Mouse (Mus musculus) layer of hippocampus, adult 6 months (tissue): Measurements from ENCODE around the gene 2810408A11Rik. TPM values are rescaled to one million over a fixed set of nuclear protein-coding genes. Genes with fewer than 3 reads are reported as not detected.

Experiments used
- long read RNA-seq, 2 experiments: library from polyadenylated mRNA; unstranded; transcript quantifications; one replicate each; pipeline ENCODE4 v2.0.0; 2019 to 2020
- microRNA-seq: library from miRNA; unstranded; fragments of <30 nt; microRNA quantifications from one replicate; pipeline ENCODE4 v1.2.0, GENCODE M21; 2020
- polyA plus RNA-seq: library from polyadenylated mRNA; unstranded; fragments of <200 nt; fragmentation: Nextera tagmentation; gene quantifications from 2 replicates; pipeline ENCODE4 v1.2.3, GENCODE M21; 2021

2810408A11Rik gene
- polyA plus RNA-seq, result 0.24 and 0.34 TPM in 2 replicates
- long read RNA-seq, experiment 1, partial matches to known transcripts, result 0 of 1 reads
- long read RNA-seq, experiment 1, other reads (novel, unspliced or antisense), result 0 of 1 reads
- long read RNA-seq, experiment 2, partial matches to known transcripts, result 0 of 3 reads
- long read RNA-seq, experiment 2, other reads (novel, unspliced or antisense), result 2 of 3 reads

DNA sequence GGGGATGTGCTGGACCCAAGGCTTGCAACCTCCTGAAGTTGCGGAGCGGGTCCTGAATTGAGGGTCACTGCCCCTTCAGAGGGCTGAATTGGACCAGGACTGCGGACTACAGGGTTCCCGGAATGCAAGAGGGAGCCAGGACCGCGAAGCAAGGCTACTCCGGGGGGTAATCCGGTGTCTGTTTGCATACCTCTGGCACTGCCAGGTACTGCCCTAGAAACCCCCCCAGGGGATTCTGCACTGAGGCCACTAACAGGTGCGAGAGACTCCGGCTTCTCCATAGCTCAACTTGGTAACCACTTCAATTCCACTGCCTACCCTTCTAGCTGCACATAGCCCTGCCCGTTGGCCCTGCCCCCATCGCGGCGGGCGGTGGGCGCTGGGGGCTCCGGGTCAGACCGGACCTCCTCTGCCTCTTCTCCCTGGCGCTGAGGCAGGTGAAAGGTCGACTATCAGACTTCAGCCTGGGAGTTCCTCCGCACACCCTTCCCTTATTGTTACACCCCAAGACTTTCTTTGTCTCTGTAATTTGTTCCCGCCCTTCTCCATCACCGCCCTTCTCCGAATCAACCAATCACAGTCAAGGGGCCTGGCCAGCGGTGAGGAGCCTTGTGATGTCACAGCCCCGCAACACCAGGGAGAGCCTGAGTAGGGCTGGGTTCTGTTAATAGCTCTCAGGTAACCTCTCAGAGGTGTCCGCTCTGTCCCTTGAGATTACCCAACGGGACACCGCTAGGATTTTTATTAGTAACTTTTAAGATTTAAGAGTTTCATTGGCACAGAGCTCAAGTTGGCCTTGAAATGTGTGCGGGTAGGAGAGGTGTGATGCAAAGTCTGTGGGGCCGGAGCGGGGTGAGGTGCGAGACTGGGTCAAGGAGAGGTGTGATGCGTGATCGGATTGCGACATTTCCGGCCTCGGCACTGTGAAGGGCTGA, at the start of gene 2810408A11Rik, which contains the start of gene Neurl4:
Gene 2810408A11Rik (minus strand): TSS at position 517 of the 935 bp plus-strand sequence.
Gene Neurl4 (plus strand): TSS at position 602 of the 935 bp plus-strand sequence.

DNA sequence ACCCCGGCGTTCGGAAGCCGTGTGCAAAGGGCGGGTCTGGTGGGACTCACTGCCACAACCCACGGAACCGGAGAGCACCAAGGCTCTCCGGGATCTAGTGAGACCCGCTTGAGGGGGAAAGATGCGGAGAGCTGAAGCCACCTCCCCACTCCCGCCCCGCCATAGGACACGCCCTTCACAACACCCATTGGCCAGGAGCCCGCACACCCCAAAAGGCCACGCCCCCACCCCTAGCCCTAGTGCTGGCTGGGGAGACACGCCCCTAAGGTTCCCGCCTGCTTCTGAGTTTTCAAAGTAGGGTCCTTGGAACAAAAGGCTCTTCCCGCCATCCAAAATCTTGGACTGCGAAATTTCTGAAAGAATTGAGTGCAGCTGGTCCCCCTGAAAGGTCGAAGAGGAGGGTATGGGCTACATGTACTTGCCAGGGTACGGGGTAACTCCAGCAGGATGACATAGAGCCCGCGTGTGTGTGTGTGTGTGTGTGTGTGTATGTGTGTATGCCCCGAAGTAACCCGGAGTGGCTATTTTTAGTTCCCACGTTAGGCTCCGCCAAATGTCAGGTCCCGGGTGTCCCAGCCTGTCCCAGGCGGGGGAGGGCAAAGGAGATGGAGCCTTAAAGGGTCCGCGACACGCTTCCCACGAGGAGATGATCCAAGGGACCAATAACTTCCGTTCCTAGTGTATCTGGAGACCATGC, 47.4 kb upstream of the 2810408A11Rik start, which contains the start of gene Slc2a4:
Gene Slc2a4 (minus strand): TSS at position 123 of the 697 bp plus-strand sequence.

GRCm38 (mm10) chr11:69935137-69935879, 34.5 kb upstream of the 2810408A11Rik start, which contains the start of gene Ybx2:
Gene Ybx2 (plus strand): TSS chr11:69935796.

GRCm38 (mm10) chr11:69921114-69922011, 20.6 kb upstream of the 2810408A11Rik start, which contains the start of gene Eif5a:
Gene Eif5a (minus strand): TSS chr11:69921958.

GRCm38 (mm10) chr11:69913554-69914371, 13.0 kb upstream of the 2810408A11Rik start, which contains the start of gene Gps2:
Gene Gps2 (plus strand): TSS chr11:69913888.

DNA sequence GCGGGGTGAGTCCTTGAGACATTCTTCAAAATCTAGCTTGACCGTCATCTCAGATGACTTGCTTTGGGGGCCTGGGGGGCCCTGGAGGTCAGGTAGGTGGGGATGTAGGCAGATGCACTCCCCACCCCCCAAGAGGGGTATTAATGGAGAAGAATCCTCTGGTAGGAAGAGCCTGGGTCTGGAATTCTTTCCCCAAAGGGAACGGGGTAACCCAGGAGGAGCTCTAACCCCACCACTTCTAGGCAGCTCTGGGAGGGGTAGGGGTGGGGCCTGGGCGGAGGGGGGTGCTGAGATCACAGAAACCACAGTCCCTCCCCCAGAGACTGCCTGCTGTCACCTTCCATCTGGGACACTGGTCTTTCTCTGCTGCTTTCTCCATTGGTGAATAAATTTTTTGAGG, 5.5 kb downstream of the 2810408A11Rik start, which contains the start of gene Acap1:
Gene Acap1 (minus strand): TSS at position 249 of the 400 bp plus-strand sequence.

DNA sequence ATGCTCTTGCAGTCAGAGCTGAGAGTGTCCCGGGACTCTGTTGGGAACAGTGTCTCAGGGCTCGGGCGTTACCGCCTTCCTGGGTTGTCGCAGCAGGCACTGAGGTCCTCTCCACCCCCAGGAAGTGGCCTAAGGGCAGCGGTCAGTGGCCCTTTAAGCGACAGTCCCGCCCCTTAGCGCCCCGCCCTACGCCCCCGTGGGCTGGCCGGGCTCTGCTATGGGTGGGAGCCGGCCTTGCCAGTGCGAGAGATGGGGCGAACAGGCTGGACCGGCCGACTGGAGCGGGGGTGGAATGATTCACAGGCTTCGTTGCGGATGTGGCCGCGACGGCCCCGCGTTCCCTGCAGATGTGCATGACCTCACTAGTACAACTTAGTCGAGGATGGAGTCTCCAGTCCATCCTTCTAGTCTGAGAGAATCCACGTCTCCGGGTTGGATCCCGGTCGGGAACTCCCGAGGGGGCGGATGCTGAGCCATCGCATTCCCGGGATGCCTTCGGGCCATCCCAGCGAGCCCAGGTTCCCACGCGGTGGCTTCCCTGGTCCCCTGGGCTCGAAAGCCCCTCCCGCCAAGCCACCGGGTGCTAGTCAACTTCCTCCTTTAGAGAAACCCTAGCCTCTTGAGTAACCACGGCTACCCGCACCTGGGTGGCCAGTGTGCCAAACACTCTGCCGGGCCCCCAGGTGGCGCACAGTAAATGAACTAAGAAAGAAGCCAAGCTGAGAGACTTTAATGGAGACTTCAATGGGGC, 19.8 kb downstream of the 2810408A11Rik start, which contains the start of gene Kctd11:
Gene Kctd11 (minus strand): TSS at position 554 of the 751 bp plus-strand sequence.

DNA sequence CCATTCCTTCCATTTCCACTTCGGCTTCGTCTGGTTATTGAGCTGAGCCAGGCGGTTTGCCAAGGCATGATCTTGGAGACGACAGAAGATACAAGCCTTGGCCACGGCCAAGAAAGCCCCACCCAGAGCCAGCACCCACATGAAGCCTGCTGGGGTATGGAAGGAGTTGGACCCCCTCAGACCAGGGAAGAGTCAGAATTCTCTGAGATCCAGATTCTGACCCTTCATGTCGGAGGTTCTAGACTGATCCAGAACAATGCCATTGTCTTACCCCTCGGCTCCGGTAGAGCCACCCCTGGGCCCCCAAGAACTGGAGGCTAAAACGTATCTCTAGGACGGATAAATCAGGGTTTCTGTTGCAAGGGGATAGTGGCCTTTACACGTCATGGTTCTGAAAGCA, 22.9 kb downstream of the 2810408A11Rik start, which contains the start of gene Tmem95:
Gene Tmem95 (minus strand): TSS at position 141 of the 400 bp plus-strand sequence.

GRCm38 (mm10) chr11:69858113-69858998, 42.4 kb downstream of the 2810408A11Rik start, which contains the start of gene Tnk1:
Gene Tnk1 (minus strand): TSS chr11:69858730.

Small RNA genes lying within 50 kb of the gene (microRNA-seq; reads per million reads assigned to microRNA genes)
- not detected for gene Mir6924

Other genes starting within 250 kb of the 2810408A11Rik start
- 0.16 TPM in 1 of 2 replicates, not detected in the other for gene Sox15, start 245.7 kb downstream of the 2810408A11Rik start, polyA plus RNA-seq
- 94.9 and 96.8 TPM in 2 replicates for gene Mpdu1, start 238.3 kb downstream of the 2810408A11Rik start, polyA plus RNA-seq
- gene Cd68, start 234.8 kb downstream of the 2810408A11Rik start, polyA plus RNA-seq, result 18.4 and 22.2 TPM in 2 replicates
- gene Eif4a1, start 228.6 kb downstream of the 2810408A11Rik start, polyA plus RNA-seq, result 177 and 178 TPM in 2 replicates
- 14.3 and 15.8 TPM in 2 replicates for gene Senp3, start 218.9 kb downstream of the 2810408A11Rik start, polyA plus RNA-seq
- 3.6 and 4.5 TPM in 2 replicates for gene Tnfsf13, start 215.2 kb downstream of the 2810408A11Rik start, polyA plus RNA-seq
- gene Tnfsf12, start 205.1 kb downstream of the 2810408A11Rik start, polyA plus RNA-seq, result 2.8 and 3.4 TPM in 2 replicates
- 1.9 and 2.8 TPM in 2 replicates for gene Tnfsfm13, start 204.9 kb downstream of the 2810408A11Rik start, polyA plus RNA-seq
- gene Polr2a, start 142.3 kb downstream of the 2810408A11Rik start, polyA plus RNA-seq, result 6.6 and 7.7 TPM in 2 replicates
- 0.19 TPM in 1 of 2 replicates, not detected in the other for gene Slc35g3, start 139.0 kb downstream of the 2810408A11Rik start, polyA plus RNA-seq
- 4.4 and 5.5 TPM in 2 replicates for gene Zbtb4, start 135.1 kb downstream of the 2810408A11Rik start, polyA plus RNA-seq
- 0.25 and 0.46 TPM in 2 replicates for gene Chrnb1, start 105.0 kb downstream of the 2810408A11Rik start, polyA plus RNA-seq
- 3.7 and 3.9 TPM in 2 replicates for gene Fgf11, start 99.1 kb downstream of the 2810408A11Rik start, polyA plus RNA-seq
- gene Tmem102, start 95.4 kb downstream of the 2810408A11Rik start, polyA plus RNA-seq, result 0.40 and 1.9 TPM in 2 replicates
- gene Gm39566, start 85.7 kb downstream of the 2810408A11Rik start, polyA plus RNA-seq, result not detected in 2 replicates
- gene Spem2, start 82.5 kb downstream of the 2810408A11Rik start, polyA plus RNA-seq, result not detected in 2 replicates
- not detected in 2 replicates for gene Spem1, start 78.8 kb downstream of the 2810408A11Rik start, polyA plus RNA-seq
- gene Nlgn2, start 63.2 kb downstream of the 2810408A11Rik start, polyA plus RNA-seq, result 10.5 and 10.6 TPM in 2 replicates
- gene Tmem256, start 62.5 kb downstream of the 2810408A11Rik start, polyA plus RNA-seq, result 460 and 516 TPM in 2 replicates
- gene Plscr3, start 54.6 kb downstream of the 2810408A11Rik start, polyA plus RNA-seq, result 5.0 and 5.4 TPM in 2 replicates
- gene Tnk1, start 42.3 kb downstream of the 2810408A11Rik start, polyA plus RNA-seq, result not detected in 2 replicates
- gene Tmem95, start 23.0 kb downstream of the 2810408A11Rik start, polyA plus RNA-seq, result not detected in 2 replicates
- 0.63 and 0.64 TPM in 2 replicates for gene Kctd11, start 19.6 kb downstream of the 2810408A11Rik start, polyA plus RNA-seq
- not detected in 2 replicates for gene Acap1, start 5.4 kb downstream of the 2810408A11Rik start, polyA plus RNA-seq
- gene Neurl4, start 85 bp upstream of the 2810408A11Rik start, polyA plus RNA-seq, result 9.8 and 12.3 TPM in 2 replicates
- gene Gps2, start 12.9 kb upstream of the 2810408A11Rik start, polyA plus RNA-seq, result 20.7 and 21.7 TPM in 2 replicates
- 766 and 767 TPM in 2 replicates for gene Eif5a, start 21.0 kb upstream of the 2810408A11Rik start, polyA plus RNA-seq
- 0.35 TPM in 1 of 2 replicates, not detected in the other for gene Ybx2, start 34.8 kb upstream of the 2810408A11Rik start, polyA plus RNA-seq
- 0.43 and 0.93 TPM in 2 replicates for gene Slc2a4, start 47.2 kb upstream of the 2810408A11Rik start, polyA plus RNA-seq
- gene Cldn7, start 63.8 kb upstream of the 2810408A11Rik start, polyA plus RNA-seq, result not detected in 2 replicates
- 15.1 and 15.6 TPM in 2 replicates for gene Ctdnep1, start 80.2 kb upstream of the 2810408A11Rik start, polyA plus RNA-seq
- 101 and 106 TPM in 2 replicates for gene Elp5, start 81.5 kb upstream of the 2810408A11Rik start, polyA plus RNA-seq
- gene Gabarap, start 90.2 kb upstream of the 2810408A11Rik start, polyA plus RNA-seq, result 359 and 408 TPM in 2 replicates
- 8.8 and 10.5 TPM in 2 replicates for gene Phf23, start 94.8 kb upstream of the 2810408A11Rik start, polyA plus RNA-seq
- gene Dvl2, start 99.6 kb upstream of the 2810408A11Rik start, polyA plus RNA-seq, result 1.4 and 1.7 TPM in 2 replicates
- gene Acadvl, start 114.4 kb upstream of the 2810408A11Rik start, polyA plus RNA-seq, result 61.5 and 64.6 TPM in 2 replicates
- gene Dlg4, start 116.0 kb upstream of the 2810408A11Rik start, polyA plus RNA-seq, result 64.5 and 70.1 TPM in 2 replicates
- gene Asgr1, start 153.1 kb upstream of the 2810408A11Rik start, polyA plus RNA-seq, result 0.48 and 2.2 TPM in 2 replicates
- not detected in 2 replicates for gene Asgr2, start 191.7 kb upstream of the 2810408A11Rik start, polyA plus RNA-seq
- gene Mgl2, start 229.3 kb upstream of the 2810408A11Rik start, polyA plus RNA-seq, result 0.34 and 0.46 TPM in 2 replicates